Mouse (Mus musculus) lung, adult 2 months (tissue): ENCODE measurements around the gene Nat8f3.
"Not testable (repeated sequence)": the region's sequence is repeated elsewhere in the genome, so short reads cannot be mapped to it uniquely, and the experiment has no call there.

Experiments
- CTCF ChIP-seq: fragments of 200-500 bp; IDR thresholded peaks from 2 replicates; pipeline ENCODE4 v1.5.1; 2011; ENCODE audit warnings: mild to moderate bottlenecking, low read length, control low read depth; ENCODE audit not compliant: insufficient read depth
- POLR2A ChIP-seq: fragments of 200-500 bp; IDR thresholded peaks from 2 replicates; pipeline ENCODE4 v1.6.1; 2011; ENCODE audit warnings: low read depth, mild to moderate bottlenecking, control low read depth, low read length, borderline replicate concordance; ENCODE audit errors: extremely low read depth

GRCm38 (mm10) chr6:85709206-85709605 is 56.3 kb downstream of the Nat8f3 start:
- TF ChIP-seq CTCF, POLR2A: not testable (repeated sequence)
